ENCODE assay signal across 16 mouse cellular contexts in the genomic region with DNA sequence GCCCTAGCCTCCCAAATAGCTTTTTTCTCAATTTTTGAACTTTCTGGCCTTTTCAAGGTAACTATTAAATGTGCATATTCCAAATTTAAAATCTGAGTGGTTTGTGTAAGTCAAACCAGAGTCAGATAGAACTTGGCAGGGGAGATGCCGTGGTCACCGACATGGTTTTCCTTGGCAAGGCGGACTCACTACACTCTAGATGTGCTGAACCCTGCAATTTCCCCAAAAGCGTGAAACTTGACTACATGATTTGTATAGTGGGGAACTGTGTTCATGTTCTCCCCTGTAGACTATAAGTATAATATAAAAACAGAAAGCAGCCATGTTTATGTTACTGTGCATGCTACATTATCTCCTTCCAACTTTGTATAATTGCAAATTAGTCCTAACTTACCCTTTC.
"Had no signal": no experiment of that assay in that cellular context is flagged by ENCODE, and none has a peak within 500 bp of the region (broad histone marks: within the 10 kb centered on the region; RNA-seq: fewer than 3 reads in every experiment).

No protein-coding gene starts in this region.

- H3K27ac ChIP-seq: neural tube, embryonic 13.5 days; neural tube, embryonic 15.5 days; stomach, embryonic 15.5 days; stomach, postnatal 0 days had no signal

- H3K4me2 ChIP-seq: neural tube, embryonic 13.5 days; neural tube, embryonic 15.5 days; stomach, embryonic 15.5 days had no signal

- H3K4me3 ChIP-seq: neural tube, embryonic 13.5 days; neural tube, embryonic 15.5 days; stomach, embryonic 15.5 days had no signal

- H3K9me3 ChIP-seq: neural tube, embryonic 13.5 days; neural tube, embryonic 15.5 days; stomach, embryonic 15.5 days had no signal

- H3K9ac ChIP-seq: neural tube, embryonic 13.5 days; neural tube, embryonic 15.5 days; stomach, embryonic 15.5 days had no signal

- DNase-seq: retina, postnatal 1 day; right cerebral cortex, adult 18-20 months; right cerebral cortex, postnatal 14 days; right cerebral cortex, postnatal 25 days; right cerebral cortex, postnatal 4 days; spleen, adult 18-20 months; thymus, adult 18-20 months; thymus, adult 2 months; thymus, postnatal 14 days; thymus, postnatal 25 days; thymus, postnatal 36 days; thymus, postnatal 4 days had no signal

- H3K4me1 ChIP-seq: neural tube, embryonic 13.5 days; neural tube, embryonic 15.5 days; stomach, embryonic 15.5 days had no signal

- H3K27me3 ChIP-seq: neural tube, embryonic 13.5 days; neural tube, embryonic 15.5 days; stomach, embryonic 15.5 days had no signal
